Mouse (Mus musculus): ENCODE data around the gene Armcx1. TPM values are rescaled to one million over a fixed set of nuclear protein-coding genes. Genes with fewer than 3 reads are reported as not detected.

Armcx1 gene
- total and polyA plus RNA-seq, 3 experiments, result 0.08 TPM; not detected in 2

Other genes starting within 250 kb of the Armcx1 start
- not detected in 2 replicates for gene Taf7l, start 241.5 kb upstream of the Armcx1 start, total RNA-seq (2012; rRNA removed)
- gene Taf7l, start 241.5 kb upstream of the Armcx1 start, total RNA-seq (2014; rRNA removed), result not detected in 2 replicates
- gene Taf7l, start 241.5 kb upstream of the Armcx1 start, polyA plus RNA-seq (2012; ENCODE audit: insufficient read length, low read depth), result not detected in 2 replicates
- 48.2 and 74.8 TPM in 2 replicates for gene Timm8a1, start 176.1 kb upstream of the Armcx1 start, total RNA-seq (2012; rRNA removed)
- 216 and 251 TPM in 2 replicates for gene Timm8a1, start 176.1 kb upstream of the Armcx1 start, total RNA-seq (2014; rRNA removed)
- 145 and 152 TPM in 2 replicates for gene Timm8a1, start 176.1 kb upstream of the Armcx1 start, polyA plus RNA-seq (2012; ENCODE audit: insufficient read length, low read depth)
- 16.2 and 23.2 TPM in 2 replicates for gene Btk, start 134.4 kb upstream of the Armcx1 start, total RNA-seq (2012; rRNA removed)
- gene Btk, start 134.4 kb upstream of the Armcx1 start, total RNA-seq (2014; rRNA removed), result 32.9 and 38.1 TPM in 2 replicates
- gene Btk, start 134.4 kb upstream of the Armcx1 start, polyA plus RNA-seq (2012; ENCODE audit: insufficient read length, low read depth), result 53.4 and 69.0 TPM in 2 replicates
- gene Rpl36a, start 132.3 kb upstream of the Armcx1 start, total RNA-seq (2012; rRNA removed), result 2,800 and 2,905 TPM in 2 replicates
- gene Rpl36a, start 132.3 kb upstream of the Armcx1 start, total RNA-seq (2014; rRNA removed), result 2,352 and 2,700 TPM in 2 replicates
- gene Rpl36a, start 132.3 kb upstream of the Armcx1 start, polyA plus RNA-seq (2012; ENCODE audit: insufficient read length, low read depth), result 869 and 1,197 TPM in 2 replicates
- gene Gla, start 116.8 kb upstream of the Armcx1 start, total RNA-seq (2012; rRNA removed), result 6.1 and 6.2 TPM in 2 replicates
- 9.1 and 10.3 TPM in 2 replicates for gene Gla, start 116.8 kb upstream of the Armcx1 start, total RNA-seq (2014; rRNA removed)
- gene Gla, start 116.8 kb upstream of the Armcx1 start, polyA plus RNA-seq (2012; ENCODE audit: insufficient read length, low read depth), result 8.6 and 13.3 TPM in 2 replicates
- gene Hnrnph2, start 116.8 kb upstream of the Armcx1 start, total RNA-seq (2012; rRNA removed), result 38.2 and 48.9 TPM in 2 replicates
- gene Hnrnph2, start 116.8 kb upstream of the Armcx1 start, total RNA-seq (2014; rRNA removed), result 57.3 and 63.8 TPM in 2 replicates
- 70.0 and 82.0 TPM in 2 replicates for gene Hnrnph2, start 116.8 kb upstream of the Armcx1 start, polyA plus RNA-seq (2012; ENCODE audit: insufficient read length, low read depth)
- 3.4 and 3.5 TPM in 2 replicates for gene Armcx4, start 31.4 kb upstream of the Armcx1 start, total RNA-seq (2012; rRNA removed)
- gene Armcx4, start 31.4 kb upstream of the Armcx1 start, total RNA-seq (2014; rRNA removed), result 0.03 TPM in 1 of 2 replicates, not detected in the other
- gene Armcx4, start 31.4 kb upstream of the Armcx1 start, polyA plus RNA-seq (2012; ENCODE audit: insufficient read length, low read depth), result 0.19 and 0.31 TPM in 2 replicates
- gene Armcx6, start 33.5 kb downstream of the Armcx1 start, total RNA-seq (2012; rRNA removed), result 0.67 and 1.2 TPM in 2 replicates
- gene Armcx6, start 33.5 kb downstream of the Armcx1 start, total RNA-seq (2014; rRNA removed), result 1.3 and 1.7 TPM in 2 replicates
- gene Armcx6, start 33.5 kb downstream of the Armcx1 start, polyA plus RNA-seq (2012; ENCODE audit: insufficient read length, low read depth), result 1.7 and 2.2 TPM in 2 replicates
- gene Armcx3, start 38.6 kb downstream of the Armcx1 start, total RNA-seq (2012; rRNA removed), result 8.6 and 11.6 TPM in 2 replicates
- gene Armcx3, start 38.6 kb downstream of the Armcx1 start, total RNA-seq (2014; rRNA removed), result 0.23 and 0.49 TPM in 2 replicates
- 1.1 and 1.2 TPM in 2 replicates for gene Armcx3, start 38.6 kb downstream of the Armcx1 start, polyA plus RNA-seq (2012; ENCODE audit: insufficient read length, low read depth)
- gene Armcx2, start 91.3 kb downstream of the Armcx1 start, total RNA-seq (2012; rRNA removed), result 12.6 and 15.3 TPM in 2 replicates
- gene Armcx2, start 91.3 kb downstream of the Armcx1 start, total RNA-seq (2014; rRNA removed), result 18.8 and 20.5 TPM in 2 replicates
- gene Armcx2, start 91.3 kb downstream of the Armcx1 start, polyA plus RNA-seq (2012; ENCODE audit: insufficient read length, low read depth), result 17.3 and 19.6 TPM in 2 replicates
- gene Nxf2, start 246.8 kb downstream of the Armcx1 start, total RNA-seq (2012; rRNA removed), result not detected in 2 replicates
- not detected in 2 replicates for gene Nxf2, start 246.8 kb downstream of the Armcx1 start, total RNA-seq (2014; rRNA removed)
- gene Nxf2, start 246.8 kb downstream of the Armcx1 start, polyA plus RNA-seq (2012; ENCODE audit: insufficient read length, low read depth), result not detected in 2 replicates

Measured in CH12.LX (cell line).